Mouse (Mus musculus) monocyte, adult 5-6 weeks (primary cell): ENCODE measurements around the gene Mapt. TPM values are rescaled to one million over a fixed set of nuclear protein-coding genes. Genes with fewer than 3 reads are reported as not detected.
A peak's percentile ranks its signal among the peaks of the same experiment; 100 is the strongest.
"Not testable (repeated sequence)": the region's sequence is repeated elsewhere in the genome, so short reads cannot be mapped to it uniquely, and the experiment has no call there.

Experiments used
- ATAC-seq: fragments of 153-309, 156-312 bp; replicated peaks from 2 replicates; pipeline ENCODE4 v1.8.0; 2017; ENCODE audit warnings: mild to moderate bottlenecking; ENCODE audit not compliant: low TSS enrichment, insufficient number of reproducible peaks, severe bottlenecking, poor library complexity, low FRiP score
- total RNA-seq: library from RNA; stranded (forward); fragments of 200-1000, 200-491, 200-594 nt; gene quantifications from 3 replicates; pipeline ENCODE4 v1.2.3, GENCODE M21; 2017

The Mapt gene
- total RNA-seq, result 0.38 TPM in 1 of 3 replicates, not detected in the others

DNA sequence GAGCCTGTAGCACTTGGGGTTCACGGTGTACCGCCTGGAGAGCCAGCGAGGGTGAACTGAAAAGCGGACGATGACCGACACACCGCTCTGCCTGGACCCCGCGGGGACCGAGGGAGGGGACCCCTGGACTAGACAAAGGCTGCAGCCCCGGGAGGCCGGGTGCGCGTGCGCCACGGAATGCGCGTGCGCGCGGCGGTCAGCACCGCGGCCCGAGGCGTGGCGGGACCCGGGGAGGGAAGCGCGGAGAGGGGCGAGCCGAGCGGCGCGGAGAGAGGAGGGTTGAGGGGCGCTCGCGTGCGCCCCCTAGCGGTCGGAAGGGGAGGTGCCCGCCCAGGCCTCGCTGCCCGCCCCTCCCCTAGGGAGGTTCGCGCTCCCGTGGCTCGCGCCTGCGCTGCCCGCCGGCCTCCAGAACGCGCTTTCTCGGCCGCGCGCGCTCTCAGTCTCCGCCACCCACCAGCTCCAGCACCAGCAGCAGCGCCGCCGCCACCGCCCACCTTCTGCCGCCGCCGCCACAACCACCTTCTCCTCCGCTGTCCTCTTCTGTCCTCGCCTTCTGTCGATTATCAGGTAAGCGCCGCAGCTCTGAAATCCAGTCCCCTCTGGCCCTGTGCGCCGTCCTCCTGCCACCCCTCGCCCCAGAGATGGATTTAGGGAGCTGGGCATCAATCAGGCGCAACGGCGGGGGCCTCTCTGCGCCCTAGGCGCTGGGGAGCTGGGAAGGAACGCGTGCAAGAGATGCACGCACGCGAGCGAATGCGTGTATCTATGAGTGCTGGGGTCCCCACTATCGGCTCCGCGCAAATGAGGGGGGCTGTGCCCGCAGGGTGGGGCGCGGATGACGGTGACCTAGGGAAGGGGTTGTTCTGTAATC, at the start of gene Mapt:
Gene Mapt, plus strand, starts transcription at position 350 of the 871 bp plus-strand sequence.
- no peak for ATAC-seq

DNA sequence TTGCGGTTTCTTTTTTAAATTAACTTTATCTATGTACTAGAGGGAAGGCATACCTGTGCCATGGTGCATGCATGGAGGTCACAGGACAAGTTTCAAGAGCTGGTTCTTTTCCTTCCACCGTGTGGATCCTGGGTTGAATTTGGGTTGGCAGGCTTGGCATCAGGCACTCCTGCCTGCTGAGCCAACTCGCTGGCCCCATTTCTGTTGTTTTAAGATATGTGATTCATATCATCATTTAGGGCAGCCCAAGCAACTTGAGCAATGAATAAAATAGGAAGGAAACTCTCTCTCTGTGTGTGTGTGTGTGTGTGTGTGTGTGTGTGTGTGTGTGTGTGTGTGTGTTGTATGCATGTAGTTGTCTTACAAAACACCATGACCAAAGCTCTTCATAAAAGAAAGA, 49.0 kb upstream of the Mapt start:
- ATAC-seq, result no peak

DNA sequence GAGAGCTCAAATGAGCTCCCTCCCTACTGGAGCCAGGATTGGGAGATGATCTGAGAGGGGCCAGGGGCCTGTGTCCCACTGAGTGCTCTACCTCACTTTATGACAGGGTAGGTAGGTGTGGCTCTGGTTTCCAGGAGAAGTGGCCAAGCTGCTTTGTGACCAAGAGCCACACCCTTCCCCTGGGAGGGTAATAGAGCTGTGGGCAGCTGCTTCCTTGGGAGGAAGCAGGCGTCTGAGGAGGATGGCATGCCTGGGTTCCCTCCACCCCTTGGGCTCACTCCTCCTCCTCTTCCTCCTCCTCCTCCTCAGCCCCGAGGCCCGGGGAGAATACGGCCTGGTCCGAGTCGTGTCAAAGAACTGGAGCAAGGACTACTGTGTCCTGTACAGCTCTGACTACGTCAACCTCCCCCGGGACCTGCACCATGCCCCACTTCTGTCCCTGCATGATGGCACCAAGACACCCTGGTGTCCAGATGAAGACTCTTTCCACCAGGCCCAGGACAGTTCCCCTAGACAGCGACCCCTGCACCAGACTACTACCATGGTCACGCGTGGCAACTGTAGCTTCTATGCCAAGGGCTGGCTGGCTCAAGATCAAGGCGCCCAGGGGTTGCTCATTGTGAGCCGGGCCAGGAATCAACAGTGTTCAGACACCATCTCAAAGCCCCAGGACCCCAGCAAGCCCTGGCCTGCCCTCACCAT, 44.9 kb upstream of the Mapt start, which contains the start of gene Sppl2c:
Gene Sppl2c, plus strand, starts transcription at position 193 of the 702 bp plus-strand sequence.
- peak; percentile 27 for ATAC-seq

DNA sequence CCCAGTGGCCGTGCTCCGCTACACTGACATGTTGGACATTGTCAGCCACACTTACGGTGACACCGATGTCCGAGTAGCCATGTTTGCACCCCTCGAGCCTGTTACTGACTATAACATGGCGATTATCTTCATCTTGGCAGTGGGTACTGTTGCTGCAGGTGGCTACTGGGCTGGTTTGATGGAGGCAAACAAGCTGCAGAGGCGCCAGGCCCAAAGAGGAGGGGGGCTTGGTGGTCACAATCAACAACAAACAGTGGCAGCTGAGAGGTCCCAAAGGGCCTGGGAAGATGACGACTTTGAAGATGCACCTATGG, 44.4 kb upstream of the Mapt start:
- ATAC-seq, result no peak

DNA sequence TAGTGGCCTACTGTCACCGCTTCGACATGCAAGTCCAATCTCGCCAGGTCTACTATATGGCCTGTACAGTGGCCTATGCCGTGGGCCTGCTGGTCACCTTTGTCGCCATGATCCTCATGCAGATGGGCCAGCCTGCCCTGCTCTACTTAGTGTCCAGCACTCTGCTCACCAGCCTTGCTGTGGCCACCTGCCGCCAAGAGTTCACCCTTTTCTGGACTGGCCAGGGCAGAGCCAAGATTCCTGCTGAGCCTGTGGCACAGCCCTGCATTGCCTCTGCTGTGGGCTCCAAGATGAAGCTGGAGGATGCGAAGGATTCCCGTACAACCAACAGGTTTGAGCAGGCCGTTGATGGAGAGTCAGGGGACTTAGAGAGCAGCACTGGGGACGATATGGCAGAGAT, 43.4 kb upstream of the Mapt start:
- ATAC-seq, result no peak

DNA sequence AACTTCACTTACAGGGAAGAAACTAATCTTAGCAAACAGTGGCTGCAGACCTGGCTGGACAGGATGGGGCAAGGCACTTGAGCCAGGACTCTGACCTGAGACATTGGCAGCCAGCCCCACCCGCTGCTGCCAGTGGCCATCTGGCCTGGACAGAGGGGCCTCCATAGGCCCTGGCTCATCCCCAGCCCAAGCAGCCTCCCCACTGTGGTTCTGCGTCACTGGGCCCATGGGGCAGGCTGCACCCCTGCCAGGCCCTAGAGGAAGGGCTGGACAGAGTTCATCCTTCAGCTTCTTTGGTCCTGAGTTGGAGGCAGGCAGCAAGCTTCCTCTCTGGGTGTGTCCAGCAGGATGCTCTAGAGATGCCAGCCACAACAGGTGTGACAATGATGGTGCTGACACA, 41.2 kb upstream of the Mapt start:
- ATAC-seq, result no peak

DNA sequence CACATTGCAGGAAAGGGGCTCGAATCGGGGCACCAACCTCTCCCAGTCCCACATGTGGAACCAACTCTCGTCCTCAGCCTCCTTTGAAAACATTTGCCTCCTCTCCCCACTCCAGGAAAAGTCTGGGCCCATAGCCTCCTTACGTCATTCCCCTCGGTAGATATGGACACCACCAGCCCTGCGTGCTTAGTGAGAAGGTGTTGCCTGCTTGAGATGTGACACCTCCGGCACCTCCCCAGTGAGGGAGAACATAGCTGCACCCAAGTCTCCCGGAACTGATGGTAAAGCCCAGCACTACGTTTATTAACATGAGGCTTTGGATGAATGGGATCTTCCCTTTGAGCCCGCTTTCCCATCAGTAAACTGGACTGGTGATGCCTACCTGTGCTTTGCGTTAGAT, 35.8 kb upstream of the Mapt start:
- ATAC-seq, result no peak

DNA sequence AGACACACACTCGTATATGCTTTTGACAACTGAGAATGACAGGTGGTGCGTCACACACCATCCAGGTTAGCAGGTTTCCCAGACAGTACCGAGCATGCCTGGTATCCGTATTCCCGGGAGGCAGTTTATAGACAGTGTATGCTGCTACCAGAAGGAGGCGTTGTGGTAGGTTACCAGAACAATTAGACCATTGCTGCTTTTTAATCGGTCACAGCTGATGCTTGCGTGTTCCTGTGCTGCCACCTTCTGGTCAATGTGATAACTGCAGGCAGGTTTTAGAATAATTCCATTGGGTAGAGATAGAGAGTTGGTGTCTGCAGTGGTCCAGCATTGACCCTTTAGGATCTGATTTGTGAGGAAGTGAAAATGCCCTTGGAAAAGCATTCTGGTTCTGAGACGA, 35.4 kb upstream of the Mapt start:
- peak; percentile 85 for ATAC-seq

DNA sequence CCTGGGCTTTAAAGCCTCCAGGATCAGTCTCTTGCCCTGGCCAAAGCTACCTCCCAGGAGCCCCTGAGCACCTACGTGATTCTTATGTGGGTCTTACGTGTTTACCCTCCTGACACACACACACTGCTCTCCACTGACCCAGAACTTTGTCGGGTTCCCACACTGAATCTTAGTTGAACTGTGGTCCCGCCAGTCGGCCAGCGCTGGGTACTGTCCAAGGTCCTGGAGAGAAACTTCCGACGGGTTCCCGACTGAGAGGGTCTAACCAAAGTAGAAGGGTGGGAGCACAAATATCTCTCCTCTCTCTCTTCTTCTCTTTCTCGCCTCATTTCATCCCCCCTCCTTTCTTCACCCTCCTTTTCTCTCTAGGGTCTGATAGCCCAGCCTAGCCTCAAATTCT, 33.3 kb upstream of the Mapt start:
- no peak for ATAC-seq

DNA sequence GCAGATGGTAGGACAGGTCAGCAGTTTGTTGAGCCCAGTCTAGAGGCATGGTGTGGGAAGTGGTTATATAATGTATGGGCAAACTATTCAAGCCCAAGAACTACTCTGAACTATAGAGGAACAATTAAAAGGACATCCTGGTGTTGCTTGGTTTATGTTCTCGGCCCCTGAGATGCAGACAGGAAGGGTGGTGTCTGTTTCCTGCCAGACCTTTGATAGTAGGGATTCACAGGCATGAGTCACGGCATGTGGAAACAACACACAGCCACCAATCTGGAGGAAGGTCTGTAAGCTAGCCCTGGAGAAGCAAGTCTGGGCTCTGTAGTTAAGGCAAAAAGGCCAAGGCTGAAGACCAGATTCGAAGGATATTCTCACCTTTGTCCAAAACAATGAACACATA, 27.9 kb upstream of the Mapt start:
- ATAC-seq, result no peak

DNA sequence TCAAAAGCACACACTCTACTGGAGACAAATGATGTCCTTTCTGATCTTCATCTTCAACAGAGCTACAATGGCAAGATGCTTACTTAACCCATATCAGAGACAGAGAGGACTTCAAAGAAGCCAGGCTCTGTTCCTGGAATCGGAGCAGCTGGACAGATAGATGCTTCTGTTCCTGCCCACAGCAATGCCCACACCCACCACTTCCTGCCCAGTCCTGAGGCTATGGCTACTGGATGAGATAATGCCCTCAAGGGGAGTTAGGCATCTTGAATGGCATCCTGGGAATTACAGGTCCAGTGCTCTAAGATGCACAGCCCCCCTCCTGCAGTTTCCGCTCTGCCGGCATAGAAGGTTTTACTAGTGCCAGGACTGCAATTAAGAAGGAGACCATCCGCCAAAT, 24.6 kb upstream of the Mapt start:
- ATAC-seq, result no peak

DNA sequence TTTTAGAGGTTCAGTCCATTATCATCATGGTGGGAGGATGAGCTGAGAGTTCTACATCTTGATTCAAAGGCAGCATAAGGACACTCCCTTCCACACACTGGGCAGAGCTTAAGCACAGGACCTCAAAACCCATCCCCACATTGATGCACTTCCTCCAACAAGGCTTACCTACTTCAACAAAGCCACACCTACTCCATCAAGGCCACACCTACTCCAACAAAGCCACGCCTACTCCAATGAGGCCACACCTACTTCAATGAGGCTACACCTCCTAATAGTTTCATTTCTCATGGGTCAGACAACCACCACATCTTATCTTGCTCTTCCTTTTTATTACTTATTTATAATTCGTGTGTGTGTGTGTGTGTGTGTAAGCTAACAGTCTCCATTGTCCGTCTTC, 22.1 kb upstream of the Mapt start:
- ATAC-seq, result no peak

DNA sequence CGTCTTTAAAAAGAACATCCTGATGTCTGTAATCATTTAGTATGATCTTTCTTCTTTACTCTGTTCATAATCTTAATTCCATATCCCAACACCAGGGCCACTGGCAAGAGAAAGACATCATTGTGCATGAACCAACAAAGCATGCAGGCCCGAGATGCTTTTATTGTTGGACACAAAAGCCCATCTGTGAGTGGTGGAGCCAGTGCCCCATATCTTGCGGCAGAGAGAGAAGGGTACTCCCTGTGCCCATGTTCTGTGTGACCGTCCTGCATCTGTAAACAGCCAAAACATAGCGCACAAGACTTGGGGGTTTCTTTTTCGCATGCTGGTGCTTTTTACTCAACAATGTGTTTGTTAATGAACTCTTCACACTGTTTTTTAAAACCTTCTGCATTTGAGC, 19.9 kb upstream of the Mapt start:
- ATAC-seq, result no peak

DNA sequence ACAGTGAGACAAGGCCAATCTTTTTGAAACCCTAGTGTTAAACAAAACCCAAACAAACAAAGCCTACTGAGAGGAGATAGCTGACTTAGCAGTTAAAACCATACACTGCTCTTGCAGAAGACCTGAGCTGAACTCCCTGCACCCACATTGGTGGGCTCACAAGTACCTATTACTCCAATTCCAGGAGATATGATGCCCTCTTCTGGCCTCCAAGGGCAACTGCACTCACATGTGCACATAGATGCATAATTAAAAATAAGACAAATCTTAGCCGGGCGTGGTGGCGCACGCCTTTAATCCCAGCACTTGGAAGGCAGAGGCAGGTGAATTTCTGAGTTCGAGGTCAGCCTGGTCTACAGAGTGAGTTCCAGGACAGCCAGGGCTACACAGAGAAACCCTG, 17.1 kb upstream of the Mapt start:
- not testable (repeated sequence) for ATAC-seq

DNA sequence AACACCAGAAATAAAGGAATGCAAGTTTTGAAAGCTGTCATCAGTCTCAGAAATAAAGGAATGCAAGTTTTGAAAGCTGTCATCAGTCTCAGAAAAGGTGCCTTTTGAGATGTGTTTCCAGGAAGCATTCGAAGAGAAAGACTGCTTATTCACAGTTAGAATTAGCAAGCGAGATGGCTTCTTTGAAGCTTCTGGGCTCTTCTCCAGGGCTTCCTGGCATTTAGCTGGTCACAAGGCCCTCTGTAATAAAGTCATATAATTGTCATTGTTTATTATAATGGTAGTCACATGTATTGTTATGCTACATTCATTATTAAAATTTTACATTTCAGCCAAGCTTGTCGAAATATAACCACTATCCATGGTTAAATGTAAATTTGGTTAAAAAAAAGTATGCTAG, 13.1 kb upstream of the Mapt start:
- no peak for ATAC-seq

DNA sequence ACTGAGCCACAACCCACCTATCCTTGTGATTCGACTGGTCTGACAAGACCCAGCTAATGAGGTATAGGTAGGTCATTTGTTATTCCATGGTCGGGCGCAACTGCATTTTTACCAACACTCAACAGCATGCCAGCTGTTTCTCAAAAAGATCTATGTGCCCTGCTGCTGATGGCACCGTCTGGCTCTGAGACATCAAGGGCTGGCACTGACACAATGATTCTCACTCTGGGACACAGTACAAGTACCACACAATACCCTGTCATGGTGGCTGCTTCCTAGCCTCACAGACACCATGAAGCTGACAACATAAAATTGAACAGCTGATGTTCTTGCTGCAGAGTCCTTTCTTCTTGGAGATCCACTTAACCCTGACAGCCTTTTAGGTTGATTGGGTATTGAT, 10.9 kb upstream of the Mapt start:
- no peak for ATAC-seq

DNA sequence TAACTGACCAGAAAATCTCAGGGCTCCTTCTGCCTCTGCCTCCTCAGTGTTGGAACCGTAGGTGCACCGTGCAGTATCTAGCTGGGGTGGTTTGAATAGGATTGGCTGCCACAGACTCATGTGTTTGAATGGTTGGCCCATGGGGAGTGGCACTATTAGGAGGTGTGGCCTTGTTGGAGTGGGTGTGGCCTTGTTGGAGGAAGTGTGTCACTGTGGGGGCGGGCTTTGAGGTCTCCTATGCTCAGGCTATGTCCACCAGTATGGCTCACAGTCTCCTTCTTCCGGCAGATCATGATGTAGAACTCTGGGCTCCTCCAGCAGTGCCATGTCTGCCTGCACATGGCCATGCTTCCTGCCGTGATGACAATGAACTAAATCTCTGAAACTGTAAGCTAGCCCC, 9.4 kb upstream of the Mapt start:
- no peak for ATAC-seq

DNA sequence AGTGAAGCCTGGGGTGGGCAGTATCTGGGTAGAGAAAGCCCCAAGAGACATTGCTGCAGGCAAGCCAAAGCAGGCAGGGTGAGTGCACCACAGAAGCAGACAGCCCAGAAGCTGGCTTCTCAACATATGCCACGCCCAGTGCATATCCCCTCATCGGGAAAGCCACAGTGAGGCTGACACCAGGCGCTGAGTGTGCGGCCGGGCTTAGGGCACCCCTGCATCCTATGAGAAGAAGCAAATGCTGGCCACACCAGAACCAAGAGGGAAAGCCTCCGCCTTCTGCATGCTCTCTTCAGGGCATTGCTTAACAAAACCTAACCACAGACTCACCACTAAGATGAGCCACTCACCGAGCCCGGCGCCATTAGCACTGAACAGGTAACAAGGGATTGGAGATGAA, 7.9 kb upstream of the Mapt start:
- no peak for ATAC-seq

DNA sequence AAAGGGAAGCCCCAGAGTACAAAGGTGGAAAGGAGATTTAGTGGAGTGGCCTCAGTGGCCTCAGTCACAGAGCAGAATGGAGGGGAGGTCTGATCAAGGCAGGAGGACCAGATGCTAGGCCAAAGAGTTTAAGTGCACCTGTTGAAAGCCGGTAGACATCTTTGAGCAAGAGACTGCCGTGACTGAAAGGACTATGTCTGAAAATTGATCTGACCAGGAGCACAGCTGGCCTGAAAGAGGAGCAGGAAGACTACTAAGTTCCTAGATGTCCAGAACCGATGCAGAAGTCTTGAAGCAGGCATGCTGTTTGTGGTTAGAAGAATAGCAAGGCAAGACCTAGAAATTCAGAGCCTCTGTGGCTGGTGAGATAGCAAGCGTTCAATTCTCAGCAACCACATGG, 1.8 kb upstream of the Mapt start:
- no peak for ATAC-seq

DNA sequence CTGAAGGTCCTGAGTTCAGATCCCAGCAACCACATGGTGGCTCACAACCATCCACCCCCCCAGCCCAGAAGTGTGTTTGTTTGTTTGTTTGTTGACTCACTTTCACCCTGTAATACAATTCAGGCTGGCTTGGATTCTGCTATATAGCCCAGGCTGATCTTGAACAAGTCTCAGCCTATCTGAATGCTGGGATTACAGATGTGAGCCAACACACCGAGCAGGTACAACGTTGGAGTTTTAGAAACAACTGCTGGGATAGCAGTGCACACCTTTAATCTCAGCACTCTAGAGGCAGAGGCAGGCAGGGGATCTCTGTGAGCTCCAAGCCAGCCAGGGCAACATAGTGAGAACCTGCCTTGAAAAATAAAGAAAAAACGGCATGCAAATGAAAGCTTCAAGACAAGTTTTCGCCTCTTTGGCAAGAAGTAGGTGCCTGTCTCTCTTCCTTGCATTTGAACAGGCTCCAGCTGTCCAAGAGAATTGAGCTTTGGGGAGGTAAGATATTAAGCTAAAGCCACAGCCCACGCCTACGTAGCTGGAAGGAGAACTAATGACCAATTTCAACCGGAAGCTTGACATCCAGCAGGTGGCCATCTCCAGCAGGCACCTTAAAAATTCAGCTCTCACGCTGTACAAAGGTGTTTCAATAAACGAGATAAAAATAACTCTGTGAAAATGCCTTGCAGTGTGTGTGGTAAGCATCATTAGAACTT, 968 bp upstream of the Mapt start:
- no peak for ATAC-seq
